Mouse (Mus musculus) heart, adult 2 months (tissue): ENCODE data around the gene Arpc4.
A peak's percentile ranks its signal among the peaks of the same experiment; 100 is the strongest.

Source experiments
- CTCF ChIP-seq: fragments of 200-600 bp; IDR thresholded peaks from 2 replicates; pipeline ENCODE4 v1.8.1; 2022; ENCODE audit warnings: antibody characterized with exemption, mild to moderate bottlenecking, moderate library complexity
- POLR2A ChIP-seq: fragments of 200-500 bp; IDR thresholded peaks from 2 replicates; pipeline ENCODE4 v1.6.1; 2011; ENCODE audit warnings: mild to moderate bottlenecking, low read depth, low read length, control low read depth; ENCODE audit not compliant: insufficient read depth

DNA sequence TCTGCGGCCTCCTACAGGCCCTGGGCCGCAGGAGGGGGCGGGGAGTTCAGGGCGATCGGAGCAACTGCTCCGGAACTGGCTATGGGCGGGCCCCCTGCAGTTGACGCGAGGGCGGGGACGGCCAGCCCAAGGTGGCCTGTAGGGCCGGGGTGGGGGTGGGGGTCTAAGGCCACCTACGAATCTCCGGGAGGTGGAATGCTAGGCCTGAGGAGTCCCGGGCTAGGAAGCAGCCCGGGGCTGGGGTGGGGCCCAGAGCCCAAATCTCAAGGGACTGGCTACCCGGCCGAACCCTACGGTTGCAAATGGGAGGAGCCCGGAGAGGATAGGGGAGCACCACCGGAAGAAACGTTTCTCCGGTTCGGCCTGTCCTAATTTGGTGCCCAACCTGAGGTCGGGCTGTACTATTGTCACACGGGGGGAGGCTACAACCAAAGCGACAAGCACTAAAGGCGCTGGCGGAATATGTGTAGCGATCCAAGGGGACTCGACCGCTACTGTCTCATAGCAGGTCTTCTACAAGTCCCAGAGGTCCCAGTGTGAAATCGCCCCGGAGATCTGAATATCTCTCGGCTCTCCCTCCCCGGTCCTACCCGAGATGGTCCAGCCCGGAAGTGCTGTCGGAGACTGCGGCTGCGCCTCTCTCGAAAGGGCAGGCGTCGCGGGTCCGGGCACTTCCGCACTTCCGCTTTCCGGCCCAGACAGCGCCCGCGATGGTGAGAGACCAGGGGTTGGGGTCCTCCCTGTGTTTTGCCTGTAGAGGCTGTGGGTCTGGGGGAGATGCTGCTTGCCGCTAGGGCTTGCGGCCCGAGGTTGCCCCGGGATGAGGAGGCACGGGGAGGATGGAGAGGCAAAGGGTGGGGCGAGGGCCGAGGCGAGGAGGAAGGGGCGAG is at the start of gene Arpc4, which contains the start of gene Tada3:
- TF ChIP-seq POLR2A = peak; percentile 82
- TF ChIP-seq CTCF = peak; percentile 42
